Mouse (Mus musculus): Measurements from ENCODE around the gene Ncor2. TPM values are rescaled to one million over a fixed set of nuclear protein-coding genes. Genes with fewer than 3 reads are reported as not detected.

The Ncor2 gene
- polyA plus RNA-seq, 1 experiment: 7.2 TPM

DNA sequence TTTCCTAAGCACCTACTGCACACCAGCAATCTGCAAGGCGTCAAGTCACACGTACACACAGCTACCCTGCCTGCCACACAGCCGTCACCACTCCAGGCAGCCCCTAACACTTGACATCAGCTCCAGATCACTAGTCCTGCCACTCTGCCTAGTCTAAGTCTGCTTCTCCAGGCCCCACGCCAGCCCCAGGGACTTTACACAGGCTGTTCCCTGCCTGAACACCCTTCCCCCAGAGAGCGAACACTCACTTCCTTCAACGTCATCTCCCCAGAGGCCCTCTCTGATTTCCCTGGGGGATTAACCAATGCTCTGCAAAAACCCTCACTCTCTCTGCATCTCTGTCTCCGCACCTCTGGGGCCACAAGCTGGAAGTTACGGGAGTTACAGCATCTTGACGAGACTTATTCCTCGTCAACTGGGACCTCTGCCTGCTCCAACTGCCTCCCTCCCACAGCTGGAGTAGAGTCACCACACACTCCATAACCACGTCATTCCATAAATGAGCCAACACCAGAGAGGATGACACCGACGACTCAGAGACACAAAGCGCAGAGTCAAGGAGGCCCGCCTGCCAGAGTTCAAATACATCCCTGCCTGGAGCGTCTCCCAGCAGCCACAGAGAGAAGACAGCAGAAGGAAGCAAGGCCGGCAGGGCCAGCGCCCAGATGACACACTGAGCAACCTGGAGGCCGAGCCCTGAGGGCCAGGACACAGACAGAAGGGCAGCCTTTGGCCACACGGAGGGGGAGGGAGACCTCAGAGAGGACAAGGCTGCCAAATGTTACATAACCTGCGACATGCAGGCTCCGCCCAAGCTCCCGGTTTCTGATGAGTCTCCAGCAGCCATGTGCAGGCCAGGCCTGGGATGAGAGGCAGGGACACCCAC is 126.2 kb downstream of the Ncor2 start:
- Histone ChIP-seq H3K36me3 (ENCODE audit: control insufficient read depth) (peaks cover 76% of the 10 kb centered on the region), H3K4me3 (replicated peaks) (peak overlapping the region; percentile 47), H3K27me3 (ENCODE audit: control insufficient read depth) (peaks cover 14% of the 10 kb centered on the region), H3K4me1 (ENCODE audit: control insufficient read depth) (peaks cover 100% of the 10 kb centered on the region), H3K9me3 (ENCODE audit: control insufficient read depth, low read length) (no peaks in the 10 kb centered on the region; the same call in 1 of the 2 replicates)
- TF ChIP-seq GATA1 (IDR thresholded peaks at IDR 0.05; ENCODE audit: low read length) (no peak), TAL1 (IDR thresholded peaks at IDR 0.05; ENCODE audit: low read length) (no peak)

DNA sequence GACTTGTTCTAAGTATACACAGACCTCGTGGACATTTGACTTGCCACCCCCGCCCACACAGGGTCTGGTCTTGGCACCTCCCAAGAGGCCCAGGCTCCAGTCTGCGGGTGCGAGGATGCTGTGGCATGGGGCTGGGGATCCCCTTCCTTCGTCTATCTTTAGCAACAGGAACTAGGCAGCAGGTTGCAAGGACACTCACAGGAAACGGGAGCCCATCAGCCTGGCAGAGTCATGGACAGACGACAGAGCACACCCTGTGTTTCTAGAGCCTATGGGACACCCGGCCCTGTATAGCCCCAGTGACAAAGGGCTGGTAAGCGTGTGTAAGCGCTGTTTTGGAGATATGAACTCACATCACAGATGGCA is 126.8 kb downstream of the Ncor2 start:
- peaks cover 82% of the 10 kb centered on the region for H3K36me3 ChIP-seq (ENCODE audit: control insufficient read depth)
- H3K4me3 ChIP-seq (replicated peaks): no peak overlapping the region
- TF ChIP-seq GATA1 (IDR thresholded peaks at IDR 0.05; ENCODE audit: low read length) (no peak), TAL1 (IDR thresholded peaks at IDR 0.05; ENCODE audit: low read length) (no peak)
- peaks cover 7% of the 10 kb centered on the region for H3K27me3 ChIP-seq (ENCODE audit: control insufficient read depth)
- peaks cover 100% of the 10 kb centered on the region for H3K4me1 ChIP-seq (ENCODE audit: control insufficient read depth)
- no peaks in the 10 kb centered on the region for H3K9me3 ChIP-seq (ENCODE audit: control insufficient read depth, low read length)

DNA sequence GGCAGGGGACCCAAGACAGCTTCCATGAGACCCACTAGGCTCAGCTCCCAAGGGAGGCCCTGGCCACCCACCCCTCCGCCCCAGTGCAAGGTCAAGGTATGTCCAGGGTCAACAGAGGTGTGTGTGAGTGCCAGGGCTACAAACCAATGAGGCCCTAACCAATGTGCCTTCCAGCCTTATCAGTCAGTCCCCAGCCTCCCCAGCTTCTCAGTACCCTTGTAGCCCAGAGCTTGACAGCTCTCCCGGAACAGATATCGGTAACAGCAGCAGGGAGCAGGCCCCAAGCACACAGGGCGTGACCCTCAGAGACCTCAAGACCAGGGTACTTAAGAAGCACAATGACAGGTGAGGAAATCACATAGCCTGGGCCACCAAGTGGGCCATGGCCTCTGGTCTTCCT is 129.5 kb downstream of the Ncor2 start:
- no peaks in the 10 kb centered on the region for H3K9me3 ChIP-seq (ENCODE audit: control insufficient read depth, low read length)
- peak overlapping the region; percentile 50 for H3K4me3 ChIP-seq (replicated peaks)

DNA sequence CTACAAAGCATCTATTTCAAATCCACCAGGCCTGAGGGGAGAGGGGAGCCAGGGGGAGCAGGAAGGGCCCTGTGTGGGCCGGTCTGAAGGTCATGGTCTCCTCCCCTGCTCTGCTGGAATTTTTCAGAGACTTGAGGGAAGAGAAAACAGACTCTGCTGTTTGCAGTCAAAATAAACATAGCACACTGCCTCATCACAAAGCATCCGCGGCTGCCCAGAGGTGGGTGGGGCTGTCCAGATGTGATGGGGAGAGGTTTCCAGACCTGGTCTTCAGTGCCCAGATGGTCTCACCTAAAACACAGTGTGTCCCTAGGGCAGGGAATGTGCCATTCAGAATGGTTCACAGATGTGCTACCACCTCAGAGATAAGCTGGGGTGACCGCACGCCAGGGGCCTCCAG is 132.6 kb downstream of the Ncor2 start:
- Histone ChIP-seq H3K27me3 (ENCODE audit: control insufficient read depth) (no peaks in the 10 kb centered on the region), H3K4me3 (replicated peaks) (no peak overlapping the region), H3K36me3 (ENCODE audit: control insufficient read depth) (peaks cover 90% of the 10 kb centered on the region), H3K4me1 (ENCODE audit: control insufficient read depth) (peaks cover 67% of the 10 kb centered on the region), H3K9me3 (ENCODE audit: control insufficient read depth, low read length) (no peaks in the 10 kb centered on the region)
- no peak for TF ChIP-seq GATA1 (IDR thresholded peaks at IDR 0.05; ENCODE audit: low read length)
- TF ChIP-seq TAL1 (IDR thresholded peaks at IDR 0.05; ENCODE audit: low read length): no peak

More for the DNA sequence above, 129.5 kb downstream of the Ncor2 start:
- H3K36me3 ChIP-seq (ENCODE audit: control insufficient read depth): peaks cover 91% of the 10 kb centered on the region
- TF ChIP-seq TAL1 (IDR thresholded peaks at IDR 0.05; ENCODE audit: low read length) (peak; percentile 87), GATA1 (IDR thresholded peaks at IDR 0.05; ENCODE audit: low read length) (peak; percentile 79)
- peaks cover 93% of the 10 kb centered on the region for H3K4me1 ChIP-seq (ENCODE audit: control insufficient read depth)
- H3K27me3 ChIP-seq (ENCODE audit: control insufficient read depth): no peaks in the 10 kb centered on the region

DNA sequence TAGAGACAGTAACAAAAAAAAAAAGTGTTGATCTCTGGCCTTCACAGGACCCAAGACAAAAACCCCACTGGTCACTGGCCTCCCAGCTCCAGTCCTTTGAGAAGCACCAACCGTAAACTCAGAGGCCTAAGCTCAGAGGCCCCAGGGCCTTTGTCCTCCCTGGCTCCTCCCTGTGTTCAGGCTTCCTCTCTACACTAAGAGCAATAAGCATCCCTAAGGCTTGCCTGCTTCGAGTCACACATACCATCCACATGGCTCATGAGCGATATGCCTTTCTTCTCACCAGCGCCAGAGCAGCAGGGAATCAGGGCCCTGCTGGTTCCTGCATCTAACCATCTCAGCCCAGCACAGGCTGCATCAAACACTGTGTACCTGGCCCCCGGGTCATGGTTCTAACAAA is 133.8 kb downstream of the Ncor2 start:
- H3K27me3 ChIP-seq (ENCODE audit: control insufficient read depth): no peaks in the 10 kb centered on the region
- H3K4me1 ChIP-seq (ENCODE audit: control insufficient read depth): peaks cover 59% of the 10 kb centered on the region
- TF ChIP-seq GATA1 (IDR thresholded peaks at IDR 0.05; ENCODE audit: low read length) (no peak), TAL1 (IDR thresholded peaks at IDR 0.05; ENCODE audit: low read length) (no peak)
- H3K4me3 ChIP-seq (replicated peaks): no peak overlapping the region
- H3K9me3 ChIP-seq (ENCODE audit: control insufficient read depth, low read length): no peaks in the 10 kb centered on the region
- peaks cover 86% of the 10 kb centered on the region for H3K36me3 ChIP-seq (ENCODE audit: control insufficient read depth)

DNA sequence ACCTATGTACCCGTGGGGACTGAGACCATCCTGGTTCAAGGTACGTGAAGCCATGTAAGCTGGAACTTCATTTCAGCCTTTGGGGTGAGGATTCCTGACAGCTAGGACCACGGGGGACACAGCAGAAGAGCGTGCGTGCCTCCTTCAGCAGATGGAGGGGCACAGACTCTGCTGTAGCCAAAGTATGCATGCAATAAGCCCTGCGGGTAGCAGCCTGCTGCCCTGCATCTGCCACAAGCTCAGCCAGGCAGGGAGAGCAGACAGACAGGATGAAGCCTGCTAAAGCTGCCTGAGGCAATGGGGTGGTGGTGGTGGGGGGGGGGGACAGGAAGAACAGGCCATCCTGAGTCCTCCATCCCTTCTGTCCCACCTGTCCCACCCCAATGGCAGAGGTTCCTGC is 135.6 kb downstream of the Ncor2 start:
- H3K27me3 ChIP-seq (ENCODE audit: control insufficient read depth): no peaks in the 10 kb centered on the region
- TF ChIP-seq TAL1 (IDR thresholded peaks at IDR 0.05; ENCODE audit: low read length) (no peak), GATA1 (IDR thresholded peaks at IDR 0.05; ENCODE audit: low read length) (no peak)
- H3K9me3 ChIP-seq (ENCODE audit: control insufficient read depth, low read length): no peaks in the 10 kb centered on the region
- no peak overlapping the region for H3K4me3 ChIP-seq (replicated peaks)
- H3K4me1 ChIP-seq (ENCODE audit: control insufficient read depth): peaks cover 43% of the 10 kb centered on the region
- peaks cover 86% of the 10 kb centered on the region for H3K36me3 ChIP-seq (ENCODE audit: control insufficient read depth)

DNA sequence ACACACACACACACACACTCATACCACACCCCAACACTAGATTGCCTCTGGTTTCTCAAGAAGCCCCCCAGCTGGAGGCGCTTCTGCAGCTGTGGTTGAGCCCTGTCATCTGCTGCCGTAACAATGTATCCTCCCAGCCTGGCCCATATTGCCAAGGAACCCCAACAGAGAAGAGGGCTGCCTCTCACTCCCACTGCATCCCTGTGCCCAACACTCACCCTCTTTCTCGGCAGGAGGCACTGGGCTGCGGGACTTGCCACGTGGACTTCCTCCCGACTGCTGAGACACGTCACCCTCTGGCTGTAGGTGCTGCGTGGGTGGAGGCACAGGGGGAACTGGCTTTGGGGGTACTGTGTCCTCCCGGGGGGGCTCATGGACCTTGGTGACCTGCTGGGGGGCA is 137.4 kb downstream of the Ncor2 start:
- Histone ChIP-seq H3K36me3 (ENCODE audit: control insufficient read depth) (peaks cover 86% of the 10 kb centered on the region), H3K9me3 (ENCODE audit: control insufficient read depth, low read length) (no peaks in the 10 kb centered on the region), H3K4me1 (ENCODE audit: control insufficient read depth) (peaks cover 34% of the 10 kb centered on the region), H3K27me3 (ENCODE audit: control insufficient read depth) (no peaks in the 10 kb centered on the region), H3K4me3 (replicated peaks) (no peak overlapping the region)
- TF ChIP-seq GATA1 (IDR thresholded peaks at IDR 0.05; ENCODE audit: low read length): no peak
- no peak for TF ChIP-seq TAL1 (IDR thresholded peaks at IDR 0.05; ENCODE audit: low read length)

DNA sequence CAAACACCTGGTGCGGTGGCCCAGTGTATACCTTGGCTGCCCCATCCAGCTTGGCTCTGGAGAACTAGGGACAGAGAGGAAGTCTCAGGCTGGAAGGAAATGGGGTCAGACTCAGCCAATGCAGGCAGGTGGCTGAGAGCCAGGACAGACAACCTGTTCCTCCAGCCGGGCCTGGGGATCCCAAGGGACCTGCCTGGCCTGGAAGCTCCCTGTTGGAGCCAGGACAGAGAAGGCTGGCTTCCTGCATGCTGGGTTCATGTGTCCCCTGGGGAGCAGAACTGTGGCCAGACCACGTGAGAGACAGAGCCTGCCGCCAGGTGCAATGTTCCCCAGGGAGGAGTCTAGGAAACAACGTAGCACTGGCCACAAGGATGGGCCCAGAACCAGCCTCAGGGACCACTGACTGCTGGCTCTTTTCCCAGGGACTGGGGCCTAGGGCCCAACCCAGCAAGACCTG is 138.9 kb downstream of the Ncor2 start:
- Histone ChIP-seq H3K4me3 (replicated peaks) (no peak overlapping the region), H3K4me1 (ENCODE audit: control insufficient read depth) (peaks cover 31% of the 10 kb centered on the region), H3K36me3 (ENCODE audit: control insufficient read depth) (peaks cover 88% of the 10 kb centered on the region), H3K27me3 (ENCODE audit: control insufficient read depth) (no peaks in the 10 kb centered on the region), H3K9me3 (ENCODE audit: control insufficient read depth, low read length) (no peaks in the 10 kb centered on the region)
- TF ChIP-seq TAL1 (IDR thresholded peaks at IDR 0.05; ENCODE audit: low read length): no peak
- no peak for TF ChIP-seq GATA1 (IDR thresholded peaks at IDR 0.05; ENCODE audit: low read length)

DNA sequence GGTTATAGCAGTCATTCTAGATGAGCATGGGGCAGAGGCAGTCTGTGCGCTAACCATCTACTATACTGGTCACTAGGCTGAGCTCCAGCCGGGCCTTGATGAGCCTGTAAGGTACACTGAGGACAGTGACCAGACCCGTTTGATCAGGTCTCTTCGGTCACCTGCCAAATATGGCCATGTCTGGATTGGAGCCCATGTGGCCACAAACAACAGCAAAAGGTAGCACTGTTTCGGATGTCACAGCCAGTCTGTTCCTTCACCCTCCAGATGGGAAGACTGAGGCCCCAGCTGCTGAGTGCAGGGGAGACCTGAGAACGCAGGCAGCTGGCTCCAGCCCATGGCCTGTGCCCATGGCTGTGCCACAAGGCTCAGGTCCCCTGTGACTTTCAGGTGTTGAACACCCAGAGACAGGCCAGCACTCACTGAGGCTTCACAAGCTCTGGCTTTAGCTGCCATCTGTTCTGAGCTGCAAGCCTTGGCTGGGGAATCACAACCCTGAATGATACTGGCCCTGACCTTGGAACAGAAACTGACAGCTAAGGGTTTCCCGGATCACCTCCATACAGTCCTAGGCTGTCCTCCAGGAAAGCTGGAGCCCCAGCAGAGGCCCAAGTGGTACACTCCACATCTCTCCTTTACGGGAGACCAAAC is 139.5 kb downstream of the Ncor2 start:
- H3K27me3 ChIP-seq (ENCODE audit: control insufficient read depth): no peaks in the 10 kb centered on the region
- TF ChIP-seq TAL1 (IDR thresholded peaks at IDR 0.05; ENCODE audit: low read length): no peak
- TF ChIP-seq GATA1 (IDR thresholded peaks at IDR 0.05; ENCODE audit: low read length): no peak
- no peaks in the 10 kb centered on the region for H3K9me3 ChIP-seq (ENCODE audit: control insufficient read depth, low read length)
- peaks cover 89% of the 10 kb centered on the region for H3K36me3 ChIP-seq (ENCODE audit: control insufficient read depth)
- no peak overlapping the region for H3K4me3 ChIP-seq (replicated peaks)
- peaks cover 30% of the 10 kb centered on the region for H3K4me1 ChIP-seq (ENCODE audit: control insufficient read depth)
